Mouse (Mus musculus) CD4-positive, CD25-positive, alpha-beta regulatory T cell, adult 2 months (primary cell): ENCODE results near the gene Ahdc1.
A peak's percentile ranks its signal among the peaks of the same experiment; 100 is the strongest.

Source experiments
- DNase-seq: peaks from one replicate; pipeline ENCODE4 v3.0.0-alpha.2; 2012; ENCODE audit warnings: low read depth, low spot score

The Ahdc1 gene

DNA sequence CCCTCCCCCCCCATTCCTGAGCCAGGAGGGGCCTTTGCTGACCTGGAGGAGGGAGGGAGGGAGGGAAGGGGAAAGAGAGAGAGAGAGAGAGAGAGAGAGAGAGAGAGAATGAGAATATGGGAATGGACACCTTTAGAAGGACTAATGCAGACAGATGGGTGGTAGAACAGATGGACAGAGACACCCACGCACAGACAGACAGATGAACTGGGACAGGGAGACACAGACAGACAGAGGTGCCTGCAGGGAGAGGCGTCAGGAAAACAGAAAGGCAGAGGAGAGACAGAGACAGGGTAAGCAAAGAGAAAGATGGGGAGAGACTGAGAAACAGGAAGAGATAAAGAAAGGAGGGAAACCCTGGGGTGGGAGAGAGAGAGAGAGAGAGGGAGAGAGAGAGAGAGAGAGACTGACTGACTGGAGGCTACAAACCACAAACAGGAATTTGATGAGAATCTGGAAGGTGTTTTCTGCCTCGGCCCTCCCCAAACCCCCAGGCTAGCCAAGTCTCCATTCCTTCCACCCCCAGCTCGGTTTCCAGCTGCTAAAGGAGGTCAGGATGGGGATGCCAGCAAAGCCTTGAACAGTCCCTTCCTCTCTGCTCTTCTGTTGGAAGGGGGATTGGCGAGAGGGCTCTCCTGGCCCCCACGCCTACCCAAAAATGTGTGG is 6.7 kb downstream of the Ahdc1 start:
- DNase-seq, result no peak

DNA sequence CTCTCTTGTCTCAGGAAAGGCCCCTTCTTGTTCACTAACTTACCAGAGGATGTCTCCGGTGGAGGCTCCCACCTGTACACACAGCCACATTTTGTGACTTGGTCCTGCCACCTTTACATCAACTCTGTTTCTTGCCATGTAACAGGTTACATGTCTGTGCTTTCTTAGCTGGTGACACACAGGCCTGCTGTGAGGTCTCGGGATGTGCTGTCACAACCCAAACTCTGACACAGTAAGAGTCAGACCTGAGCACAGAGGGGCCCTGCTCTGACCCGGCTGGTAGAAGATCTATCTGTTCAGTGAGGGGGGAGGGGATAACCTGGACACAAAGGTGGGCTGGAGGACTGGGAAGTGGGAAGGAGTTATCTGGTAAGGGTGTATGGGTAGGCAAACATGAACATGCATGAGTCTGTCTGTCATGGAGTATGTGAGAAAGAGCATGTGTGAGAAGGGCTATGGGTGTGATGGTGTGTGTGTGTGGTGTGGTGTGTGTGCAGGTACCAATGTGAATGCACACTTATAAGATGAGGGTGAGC is 7.3 kb downstream of the Ahdc1 start:
- DNase-seq, result no peak

DNA sequence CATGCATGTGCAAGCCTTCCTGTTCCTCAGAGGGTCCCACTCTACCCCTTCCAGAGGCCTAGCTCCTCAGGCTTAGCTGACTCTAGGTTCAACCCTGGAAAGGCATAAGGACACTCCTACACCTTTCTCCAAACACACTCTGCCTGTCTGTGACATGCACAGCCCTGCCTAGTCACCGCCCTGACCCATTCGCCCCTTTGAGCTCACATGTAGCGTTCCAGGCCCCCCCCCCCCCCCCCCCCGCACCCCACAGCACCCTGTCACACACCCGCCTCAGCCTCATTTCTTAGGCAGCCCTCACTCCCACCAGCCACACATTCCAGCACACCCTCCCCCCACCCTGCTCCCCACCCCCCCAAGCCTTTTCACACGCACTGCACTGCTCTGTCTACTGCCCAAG is 9.7 kb downstream of the Ahdc1 start:
- no peak for DNase-seq

DNA sequence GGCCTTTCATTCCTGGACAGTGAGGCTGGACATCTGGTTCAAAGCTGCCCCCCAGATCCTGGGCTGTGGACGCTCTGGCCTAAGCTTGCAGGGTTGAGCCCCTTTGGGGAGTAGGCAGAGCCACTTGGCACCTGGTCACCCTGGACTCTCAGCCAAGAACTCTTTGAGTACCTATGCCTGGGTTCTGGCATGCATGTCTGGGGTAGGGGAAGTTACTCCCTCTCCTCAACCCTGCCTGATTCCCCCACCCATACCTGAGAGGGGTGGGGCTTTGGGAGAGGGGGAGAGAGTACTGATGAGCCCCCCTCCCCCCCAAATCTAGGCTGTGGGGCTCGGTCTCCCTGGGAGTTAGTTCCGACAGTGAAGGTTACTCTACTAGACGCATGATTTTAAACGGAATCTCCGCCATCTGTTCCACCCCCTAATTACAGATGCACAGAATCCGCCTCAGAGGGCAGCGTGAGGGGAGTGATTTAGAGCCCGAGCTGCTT is 10.2 kb downstream of the Ahdc1 start:
- DNase-seq, result no peak

DNA sequence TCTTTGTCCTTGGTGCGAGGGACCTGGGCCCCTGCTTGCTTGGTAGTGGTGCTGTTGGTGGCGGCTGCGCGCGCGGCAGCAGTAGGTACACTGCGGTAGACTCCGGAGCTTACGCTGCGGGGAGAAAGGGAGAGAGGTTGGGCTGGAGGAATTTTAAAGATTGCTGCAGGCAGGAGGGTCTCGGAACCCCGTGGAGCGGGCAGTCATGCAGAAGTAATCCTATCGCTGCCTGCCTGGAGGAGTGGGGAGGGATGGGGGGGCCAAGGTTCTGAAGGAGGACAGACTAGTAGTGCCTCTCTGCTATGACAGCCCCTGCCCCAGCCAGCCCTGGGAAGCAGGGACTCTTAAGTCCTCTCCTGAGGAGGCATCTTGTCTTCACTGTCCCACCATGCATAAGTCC is 11.2 kb downstream of the Ahdc1 start:
- DNase-seq, result no peak

DNA sequence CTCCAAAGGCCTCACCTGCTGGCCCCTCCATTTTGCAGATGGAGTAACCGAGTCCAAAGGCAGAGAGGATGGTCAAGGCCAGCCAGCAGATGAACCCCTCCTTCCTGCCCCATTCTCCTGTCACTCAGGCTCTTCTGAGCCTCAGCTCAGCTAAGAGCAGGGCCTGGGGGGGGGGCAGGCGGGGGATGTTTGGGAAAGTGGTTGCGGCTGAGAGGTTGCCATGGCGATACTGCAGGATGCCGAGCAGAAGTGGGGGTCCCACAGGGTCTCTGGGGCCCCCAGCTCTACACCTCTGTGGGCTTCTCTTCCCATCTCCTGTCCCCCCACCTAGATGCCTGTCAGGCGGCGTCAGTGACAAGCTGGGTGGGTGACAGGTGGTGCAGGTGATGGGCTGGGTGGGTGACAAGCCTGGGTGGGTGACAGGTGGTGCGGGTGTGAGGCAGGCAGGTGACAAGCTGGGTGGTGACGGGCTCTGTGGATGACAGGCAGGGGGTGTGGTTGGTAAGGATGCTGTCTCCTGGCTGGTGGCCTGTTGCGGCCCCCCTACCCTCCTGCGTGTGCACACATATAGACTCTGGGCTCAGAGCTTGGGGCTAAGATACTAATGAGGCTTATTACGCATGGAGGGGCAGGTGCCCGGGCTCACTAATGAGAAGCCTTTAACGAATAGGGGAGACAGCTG is 12.0 kb downstream of the Ahdc1 start:
- DNase-seq, result no peak

DNA sequence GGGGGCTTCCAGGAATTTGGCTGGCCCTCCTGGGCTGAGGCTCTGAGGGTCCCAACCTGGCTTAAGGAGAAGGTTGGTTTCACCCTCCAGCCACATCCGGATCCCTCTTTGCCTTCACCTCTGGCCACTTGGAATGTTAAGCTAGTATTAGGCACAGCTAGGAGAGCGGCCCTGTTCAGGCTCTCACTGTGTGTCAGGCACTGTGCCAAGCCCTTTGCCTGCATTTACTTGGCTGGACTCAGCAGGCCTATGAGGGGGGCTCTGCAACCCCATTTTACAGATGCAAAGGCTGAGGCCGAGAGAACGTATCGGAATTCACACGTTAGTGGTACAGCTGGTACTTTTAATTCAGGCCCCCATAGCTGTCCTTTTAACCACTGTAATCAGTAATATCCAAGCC is 12.6 kb downstream of the Ahdc1 start:
- no peak for DNase-seq

DNA sequence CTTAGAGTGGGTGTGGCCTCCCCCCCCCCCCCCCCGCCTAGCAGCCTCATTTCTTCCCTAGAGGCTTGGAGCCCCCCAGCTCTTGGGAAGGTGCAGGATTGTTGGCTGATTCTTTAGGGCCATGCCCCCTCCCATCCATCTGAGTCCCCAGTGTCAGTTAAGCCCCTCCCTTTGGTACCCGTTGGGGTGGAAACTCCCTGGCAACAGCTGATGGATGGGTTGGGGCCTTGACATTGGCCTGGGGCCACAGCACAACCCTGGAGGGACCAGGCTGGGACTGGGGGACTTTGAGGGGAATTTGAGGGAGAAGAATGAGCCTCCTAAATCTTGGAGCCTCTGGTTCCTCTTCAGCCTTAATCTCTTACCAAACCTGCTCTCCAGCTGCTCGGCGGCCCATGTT is 13.3 kb downstream of the Ahdc1 start:
- no peak for DNase-seq

DNA sequence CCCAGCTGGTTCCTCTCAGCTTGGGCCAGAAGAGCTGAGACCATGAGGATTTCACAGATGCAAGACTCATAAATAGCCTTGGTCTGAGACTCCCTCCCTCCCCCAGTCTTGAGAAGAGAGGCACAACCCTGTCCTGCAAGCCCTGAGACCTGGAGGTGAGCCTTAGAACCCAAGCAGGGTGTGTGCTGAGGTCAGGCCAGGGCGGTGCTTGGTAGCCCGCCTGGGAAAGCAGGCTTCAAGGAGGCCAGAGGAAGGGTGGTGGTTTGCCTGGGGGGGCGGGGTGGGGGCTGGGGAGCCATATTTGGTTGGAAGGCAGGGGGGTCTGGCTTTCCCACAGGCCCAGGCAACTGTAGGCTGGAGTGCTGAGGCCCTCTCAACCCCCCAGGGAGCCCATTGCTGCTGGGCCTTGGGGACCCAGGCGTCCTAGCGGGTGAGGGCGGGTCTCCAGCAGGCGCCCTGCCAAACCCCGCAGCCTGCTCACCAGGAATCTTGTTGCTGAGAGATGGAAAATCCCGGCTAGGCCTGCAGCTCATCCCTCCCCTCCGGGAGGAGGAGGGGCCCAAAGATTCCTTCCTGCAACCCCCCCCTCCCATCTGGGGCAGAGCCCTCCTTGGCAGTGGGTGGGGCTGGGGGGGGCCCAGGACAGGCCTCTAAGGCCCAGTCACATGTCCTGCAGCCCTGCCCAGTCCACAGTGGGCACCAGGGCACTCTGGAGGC is 14.1 kb downstream of the Ahdc1 start:
- DNase-seq, result no peak

DNA sequence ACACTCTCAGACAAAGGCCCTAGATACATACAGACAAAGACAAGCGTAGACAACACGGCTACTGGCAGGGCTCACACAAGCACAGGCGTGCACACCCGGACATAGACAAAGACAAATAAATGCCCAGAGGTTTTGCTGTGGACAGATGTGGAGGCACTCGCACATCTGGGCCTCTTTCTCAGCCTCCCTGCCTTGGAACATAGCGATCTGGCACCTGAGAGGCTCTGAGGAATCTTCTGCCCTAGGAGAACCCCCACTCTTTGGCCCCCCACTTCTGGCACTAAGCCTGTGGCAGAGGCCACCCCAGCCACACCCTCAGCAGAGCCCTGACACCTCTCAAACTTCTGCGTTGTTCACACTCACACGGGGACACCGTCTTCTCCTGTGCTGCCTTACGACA is 15.2 kb downstream of the Ahdc1 start:
- no peak for DNase-seq

DNA sequence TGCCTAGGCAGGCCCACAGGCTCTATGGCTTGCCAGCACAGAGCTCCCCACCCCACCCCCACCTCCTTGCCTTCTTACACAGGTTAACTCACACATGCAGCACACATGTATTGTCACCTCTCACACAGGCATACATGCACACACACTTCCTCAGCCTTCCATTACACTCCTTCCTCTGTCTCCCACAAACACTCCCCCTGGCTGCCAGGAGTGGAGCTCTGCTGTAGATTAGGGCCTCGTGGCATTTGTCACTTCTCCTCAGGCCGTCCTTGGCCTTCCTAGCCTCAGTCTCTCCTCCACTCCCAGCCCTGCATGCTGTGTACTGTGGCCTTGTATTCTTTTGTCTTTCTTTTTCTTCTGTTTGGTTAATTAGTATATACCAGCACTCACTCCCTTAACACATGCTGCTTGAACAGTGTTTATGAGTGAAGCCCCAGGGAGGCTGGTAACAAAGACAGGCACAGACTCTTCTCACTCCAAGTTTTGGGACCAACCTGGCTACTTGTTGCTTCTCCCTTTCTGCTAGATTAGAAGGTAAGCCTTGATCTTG is 15.8 kb downstream of the Ahdc1 start:
- DNase-seq, result no peak

DNA sequence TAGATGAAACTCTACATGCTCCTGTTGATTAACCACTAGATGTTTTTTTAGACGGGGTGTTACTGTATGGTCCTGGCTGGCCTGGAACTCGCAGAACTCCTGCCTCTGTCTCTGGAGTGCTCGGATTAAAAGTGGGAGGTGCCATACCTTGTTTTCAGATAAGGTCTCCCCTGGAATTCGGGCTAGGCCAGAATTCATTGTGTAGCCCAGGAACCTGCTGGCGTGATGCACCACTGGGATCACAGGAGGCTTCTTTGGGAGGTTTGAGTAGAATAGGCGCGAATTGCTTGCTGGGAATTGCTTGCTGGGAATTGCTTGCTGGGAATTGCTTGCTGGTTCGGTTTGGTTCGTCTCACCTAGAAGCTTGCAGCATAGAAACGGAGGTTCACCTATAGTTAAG is 16.7 kb downstream of the Ahdc1 start:
- no peak for DNase-seq

DNA sequence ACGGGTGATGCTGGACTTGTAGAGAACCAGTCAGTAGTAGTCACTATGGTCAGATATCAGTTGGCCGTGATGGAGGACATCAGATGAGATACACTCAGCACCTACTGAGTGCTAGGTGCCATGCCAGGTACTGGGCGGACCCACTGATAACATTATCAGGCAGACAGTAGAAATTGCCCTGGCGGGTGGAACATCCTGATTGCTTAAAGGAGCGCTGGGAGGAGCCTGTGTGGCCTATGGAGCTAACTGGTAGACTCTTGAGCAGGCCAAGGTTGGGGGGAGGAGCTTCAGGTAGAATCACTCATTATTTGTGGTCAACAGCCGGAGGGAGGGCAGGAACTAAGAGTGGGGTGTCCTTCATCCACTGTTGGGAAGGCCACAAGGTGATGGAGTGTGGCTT is 17.1 kb downstream of the Ahdc1 start:
- no peak for DNase-seq

DNA sequence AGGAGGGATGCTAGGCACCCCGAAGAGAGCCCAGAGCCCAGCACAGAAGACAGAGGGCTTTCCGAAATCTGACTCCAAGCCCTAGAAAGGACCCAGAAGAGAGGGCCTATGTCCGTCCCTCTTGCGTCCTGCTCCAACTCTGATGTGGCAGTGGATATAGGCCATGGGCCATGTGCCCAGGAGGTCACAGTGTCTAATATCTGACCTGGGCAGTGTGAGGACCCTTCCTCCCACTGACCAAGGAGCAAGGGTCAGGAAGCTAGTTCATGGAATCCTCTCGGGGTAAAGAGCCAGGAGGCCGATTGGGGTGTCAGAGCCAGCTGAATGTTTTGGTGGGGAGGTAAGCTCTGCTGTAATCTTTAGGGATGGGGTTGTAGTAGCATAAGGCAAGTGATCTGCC is 17.8 kb downstream of the Ahdc1 start:
- no peak for DNase-seq

DNA sequence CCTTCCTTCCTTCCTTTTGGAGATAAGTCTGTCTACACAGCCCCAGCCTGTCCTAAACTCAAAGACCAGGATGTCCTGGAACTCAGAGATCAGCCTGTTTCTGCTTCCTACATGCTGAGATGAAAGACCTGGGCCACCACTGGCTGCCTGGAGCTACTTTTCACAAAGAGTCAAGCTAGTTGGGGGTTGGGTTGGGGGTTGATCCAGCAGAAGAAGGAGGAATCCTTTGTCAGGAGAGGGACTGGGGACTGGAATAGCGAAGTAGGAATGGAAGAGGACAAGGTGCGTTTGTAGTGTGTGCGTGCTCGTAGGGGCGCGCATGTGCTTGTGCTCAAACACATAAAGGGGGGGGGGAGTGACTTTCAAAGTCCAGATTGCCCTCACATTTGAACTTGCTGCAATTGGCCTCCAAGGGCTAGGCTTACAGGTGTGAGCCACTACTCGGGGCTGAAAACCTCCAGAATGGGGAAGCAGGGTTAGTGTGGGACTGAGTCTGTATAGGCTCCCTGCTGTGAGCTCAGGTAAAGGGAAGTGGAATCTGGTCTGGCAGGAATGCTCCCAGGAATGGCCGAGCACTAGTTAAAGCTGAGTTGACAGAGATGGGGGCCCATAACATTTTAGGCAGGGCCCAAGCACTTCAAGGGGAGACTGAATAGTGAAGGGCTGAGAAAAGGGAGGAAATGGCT is 21.5 kb downstream of the Ahdc1 start:
- no peak for DNase-seq

DNA sequence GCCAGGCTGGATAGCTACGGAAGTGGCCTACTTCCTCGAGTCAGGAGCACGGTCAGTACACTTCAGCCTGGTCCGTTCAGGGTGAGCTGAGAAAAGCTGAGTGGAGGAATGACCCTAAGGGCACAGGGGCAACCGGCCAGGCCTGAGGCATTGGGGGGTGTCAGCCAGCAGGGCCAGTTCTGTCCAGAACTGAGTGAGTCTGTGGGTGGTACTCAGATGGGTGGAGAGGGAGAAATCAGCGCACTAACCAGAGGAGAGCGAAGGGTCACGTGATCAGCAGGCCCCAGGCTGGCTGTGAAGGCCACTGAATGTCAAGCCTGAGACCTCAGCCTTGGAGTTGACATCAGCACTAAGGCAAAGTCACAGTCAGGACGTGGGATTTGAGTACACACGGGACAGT is 23.4 kb downstream of the Ahdc1 start:
- no peak for DNase-seq

DNA sequence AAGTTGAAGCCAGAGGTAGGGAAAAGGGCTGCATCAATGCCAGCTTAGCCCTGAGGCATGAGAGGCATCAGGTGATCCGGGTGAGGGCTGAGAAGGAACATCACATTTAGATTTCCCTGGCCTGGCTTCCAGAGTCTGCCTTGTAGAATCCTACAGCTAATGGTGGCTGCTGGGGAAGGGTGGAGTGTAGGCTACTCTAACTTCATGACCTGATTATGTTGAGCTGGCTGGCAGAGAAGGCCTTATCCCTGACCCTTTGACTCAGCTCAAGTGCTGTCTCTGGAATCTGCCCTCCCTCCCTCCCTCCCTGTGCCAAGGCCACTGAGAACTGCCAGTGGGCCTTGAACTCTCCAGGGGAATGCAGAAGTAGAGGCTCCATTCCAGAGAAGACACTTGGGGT is 24.4 kb downstream of the Ahdc1 start:
- DNase-seq, result no peak

DNA sequence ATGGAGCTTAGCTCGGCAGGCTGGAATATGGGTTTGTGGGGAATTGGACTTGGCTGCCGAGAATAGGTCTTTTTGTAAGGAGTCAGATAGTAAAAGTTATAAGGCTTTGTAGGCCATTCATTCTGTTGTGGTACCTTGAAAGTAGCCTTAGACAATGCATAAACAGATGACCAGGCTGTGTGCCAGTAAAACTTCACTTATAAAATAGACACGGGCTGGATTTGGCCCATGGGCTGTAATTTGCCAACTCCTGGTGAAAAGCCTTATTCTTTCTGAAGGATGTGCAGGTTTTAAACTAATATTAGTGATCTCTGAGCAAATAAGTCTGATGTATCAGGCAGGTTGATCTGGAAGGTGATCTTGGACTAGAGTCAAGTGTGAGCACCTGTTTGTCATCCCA is 24.9 kb downstream of the Ahdc1 start:
- DNase-seq, result no peak

DNA sequence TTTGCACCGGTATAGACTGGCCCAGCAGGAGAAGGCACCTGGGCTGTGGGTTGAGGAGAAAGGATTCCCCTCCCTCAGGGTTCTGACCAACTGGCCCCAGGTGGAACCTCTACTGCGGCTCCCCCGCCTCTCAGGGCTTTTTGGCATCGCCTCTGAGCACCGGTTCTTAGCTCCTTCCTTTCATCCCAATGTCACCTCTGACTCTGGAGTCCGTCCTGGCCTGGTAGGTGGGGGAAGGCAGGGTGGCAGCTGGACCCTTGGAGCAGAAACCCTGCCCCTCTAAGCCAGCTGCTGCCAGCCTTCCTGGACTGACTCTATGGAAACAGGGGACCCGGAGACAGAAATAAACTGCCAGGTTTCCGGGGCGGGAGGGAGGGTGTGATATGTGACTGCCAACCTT is 26.2 kb downstream of the Ahdc1 start:
- no peak for DNase-seq

DNA sequence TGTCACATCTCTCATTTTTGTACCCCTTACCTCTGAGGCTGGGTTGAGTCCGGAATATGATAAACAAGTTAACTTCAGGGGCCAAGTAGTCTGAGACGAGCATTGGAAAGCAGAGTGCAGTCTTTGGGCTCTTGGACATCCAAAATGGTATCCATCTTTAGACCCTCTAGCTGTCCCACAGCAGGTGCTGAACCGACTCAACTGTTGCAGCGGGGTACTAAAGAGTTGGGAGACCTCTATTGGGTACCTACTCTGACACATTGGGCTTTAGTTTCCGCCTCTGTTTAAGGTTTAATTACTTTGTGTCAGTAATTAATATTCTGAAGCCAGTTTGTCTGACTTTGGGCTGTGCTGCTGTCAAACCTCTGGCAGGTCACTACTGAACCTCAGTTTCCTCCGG is 26.7 kb downstream of the Ahdc1 start:
- DNase-seq, result no peak

DNA sequence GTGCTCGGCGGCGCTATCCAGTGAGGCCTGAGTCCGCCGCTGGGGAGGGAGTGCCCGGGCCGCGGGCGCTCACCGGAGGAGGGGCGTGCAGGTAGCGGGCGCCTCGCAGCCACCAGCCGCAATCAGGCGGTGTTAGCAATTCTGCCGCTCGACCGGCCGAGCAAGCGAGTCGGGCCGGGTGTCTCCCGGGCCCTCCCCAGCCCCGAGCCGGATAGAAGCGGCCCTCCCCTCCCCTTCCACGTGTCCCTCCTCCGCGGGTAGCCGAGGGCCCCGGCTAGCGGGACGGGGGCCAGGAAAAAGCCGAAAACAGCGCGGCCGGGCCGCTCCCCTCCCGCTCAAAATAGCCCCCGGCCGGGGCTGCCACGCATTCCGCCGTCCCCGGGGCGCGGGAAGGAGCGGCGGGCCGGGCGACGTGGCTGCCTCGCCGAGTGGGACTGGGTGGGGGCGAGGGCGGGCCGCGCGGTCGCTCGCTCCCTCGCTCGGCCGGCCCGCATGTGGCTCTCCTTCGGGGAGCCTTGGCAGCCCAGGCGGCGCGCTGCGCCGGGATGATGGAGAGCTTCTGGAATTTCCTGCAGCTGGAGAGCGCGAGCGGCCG is 27.6 kb downstream of the Ahdc1 start:
- DNase-seq, result peak; percentile 44
